Mouse (Mus musculus): ENCODE measurements at regions not wholly inside any gene's neighbourhood (a gene's known extent, or its start where the extent isn't known, plus 50 kb on each side); places are given as distances from the start of the nearest gene placed in this dataset.

GRCm38 (mm10) chr12:14302366-14302930, 150.6 kb upstream of the Fam84a start:
- Histone ChIP-seq H3K4me1 (ENCODE audit: control insufficient read depth, insufficient read depth, low read length) (no peaks in the 10 kb centered on the region), H3K4me3 (ENCODE audit: insufficient read depth, low read depth, low read length) (no peak overlapping the region), H3K27ac (ENCODE audit: insufficient read depth, low read depth, low read length) (no peak overlapping the region)
- TF ChIP-seq POLR2A (IDR thresholded peaks at IDR 0.05; ENCODE audit: insufficient read depth, low read depth, low read length) = no peak
- TF ChIP-seq CTCF (IDR thresholded peaks at IDR 0.05; ENCODE audit: insufficient read depth, low read depth, low read length) = no peak
- WGBS = 97% methylated on average over 2 of the region's 2 CpGs

GRCm38 (mm10) chr12:14301676-14302365, 150.0 kb upstream of the Fam84a start:
- 74% methylated on average over 2 of the region's 2 CpGs for WGBS
- TF ChIP-seq POLR2A (IDR thresholded peaks at IDR 0.05; ENCODE audit: insufficient read depth, low read depth, low read length) (no peak), CTCF (IDR thresholded peaks at IDR 0.05; ENCODE audit: insufficient read depth, low read depth, low read length) (no peak)
- H3K27ac ChIP-seq (ENCODE audit: insufficient read depth, low read depth, low read length) = no peak overlapping the region
- no peaks in the 10 kb centered on the region for H3K4me1 ChIP-seq (ENCODE audit: control insufficient read depth, insufficient read depth, low read length)
- H3K4me3 ChIP-seq (ENCODE audit: insufficient read depth, low read depth, low read length) = no peak overlapping the region

- WGBS = 29% methylated on average over 3 of the region's 3 CpGs
- TF ChIP-seq CTCF (IDR thresholded peaks at IDR 0.05; ENCODE audit: insufficient read depth, low read depth, low read length) = no peak
- no peak for TF ChIP-seq POLR2A (IDR thresholded peaks at IDR 0.05; ENCODE audit: insufficient read depth, low read depth, low read length)
- Histone ChIP-seq H3K27ac (ENCODE audit: insufficient read depth, low read depth, low read length) (no peak overlapping the region), H3K4me3 (ENCODE audit: insufficient read depth, low read depth, low read length) (no peak overlapping the region), H3K4me1 (ENCODE audit: control insufficient read depth, insufficient read depth, low read length) (no peaks in the 10 kb centered on the region)
These were observed 140.2 kb upstream of the Fam84a start for GRCm38 (mm10) chr12:14292083-14292482.

GRCm38 (mm10) chr12:14287657-14288056, 135.8 kb upstream of the Fam84a start:
- 83% methylated on average over 2 of the region's 2 CpGs for WGBS
- TF ChIP-seq POLR2A (IDR thresholded peaks at IDR 0.05; ENCODE audit: insufficient read depth, low read depth, low read length) = no peak
- TF ChIP-seq CTCF (IDR thresholded peaks at IDR 0.05; ENCODE audit: insufficient read depth, low read depth, low read length) = no peak

GRCm38 (mm10) chr12:14286676-14287075, 134.8 kb upstream of the Fam84a start:
- no peaks in the 10 kb centered on the region for H3K4me1 ChIP-seq (ENCODE audit: control insufficient read depth, insufficient read depth, low read length)
- TF ChIP-seq CTCF (IDR thresholded peaks at IDR 0.05; ENCODE audit: insufficient read depth, low read depth, low read length) = no peak
- TF ChIP-seq POLR2A (IDR thresholded peaks at IDR 0.05; ENCODE audit: insufficient read depth, low read depth, low read length) = no peak
- H3K27ac ChIP-seq (ENCODE audit: insufficient read depth, low read depth, low read length) = no peak overlapping the region
- H3K4me3 ChIP-seq (ENCODE audit: insufficient read depth, low read depth, low read length) = no peak overlapping the region
- 95% methylated on average over 1 of the region's 1 CpGs for WGBS

More at GRCm38 (mm10) chr12:14287657-14288056, 135.8 kb upstream of the Fam84a start:
- Histone ChIP-seq H3K4me3 (ENCODE audit: insufficient read depth, low read depth, low read length) (no peak overlapping the region), H3K4me1 (ENCODE audit: control insufficient read depth, insufficient read depth, low read length) (no peaks in the 10 kb centered on the region), H3K27ac (ENCODE audit: insufficient read depth, low read depth, low read length) (no peak overlapping the region)

GRCm38 (mm10) chr12:14285870-14286535, 134.1 kb upstream of the Fam84a start:
- no peak for TF ChIP-seq POLR2A (IDR thresholded peaks at IDR 0.05; ENCODE audit: insufficient read depth, low read depth, low read length)
- no peak for TF ChIP-seq CTCF (IDR thresholded peaks at IDR 0.05; ENCODE audit: insufficient read depth, low read depth, low read length)
- H3K27ac ChIP-seq (ENCODE audit: insufficient read depth, low read depth, low read length) = no peak overlapping the region
- 96% methylated on average over 2 of the region's 2 CpGs for WGBS
- no peak overlapping the region for H3K4me3 ChIP-seq (ENCODE audit: insufficient read depth, low read depth, low read length)
- no peaks in the 10 kb centered on the region for H3K4me1 ChIP-seq (ENCODE audit: control insufficient read depth, insufficient read depth, low read length)

- 30% methylated on average over 4 of the region's 4 CpGs for WGBS
- Histone ChIP-seq H3K27ac (ENCODE audit: insufficient read depth, low read depth, low read length) (peak overlapping the region; percentile 21; the same call in 1 of the 2 replicates), H3K4me1 (ENCODE audit: control insufficient read depth, insufficient read depth, low read length) (no peaks in the 10 kb centered on the region), H3K4me3 (ENCODE audit: insufficient read depth, low read depth, low read length) (no peak overlapping the region)
- no peak for TF ChIP-seq CTCF (IDR thresholded peaks at IDR 0.05; ENCODE audit: insufficient read depth, low read depth, low read length)
- TF ChIP-seq POLR2A (IDR thresholded peaks at IDR 0.05; ENCODE audit: insufficient read depth, low read depth, low read length) = no peak
These were observed 131.3 kb upstream of the Fam84a start for GRCm38 (mm10) chr12:14283106-14283692.

GRCm38 (mm10) chr12:14275265-14275664, 123.4 kb upstream of the Fam84a start:
- Histone ChIP-seq H3K4me1 (ENCODE audit: control insufficient read depth, insufficient read depth, low read length) (no peaks in the 10 kb centered on the region), H3K4me3 (ENCODE audit: insufficient read depth, low read depth, low read length) (no peak overlapping the region), H3K27ac (ENCODE audit: insufficient read depth, low read depth, low read length) (no peak overlapping the region)
- TF ChIP-seq CTCF (IDR thresholded peaks at IDR 0.05; ENCODE audit: insufficient read depth, low read depth, low read length) = no peak
- no peak for TF ChIP-seq POLR2A (IDR thresholded peaks at IDR 0.05; ENCODE audit: insufficient read depth, low read depth, low read length)

- 86% methylated on average over 5 of the region's 5 CpGs for WGBS
These were observed 122.9 kb upstream of the Fam84a start for GRCm38 (mm10) chr12:14274796-14275195.

More at GRCm38 (mm10) chr12:14274796-14275195, 122.9 kb upstream of the Fam84a start:
- Histone ChIP-seq H3K27ac (ENCODE audit: insufficient read depth, low read depth, low read length) (no peak overlapping the region), H3K4me1 (ENCODE audit: control insufficient read depth, insufficient read depth, low read length) (no peaks in the 10 kb centered on the region), H3K4me3 (ENCODE audit: insufficient read depth, low read depth, low read length) (no peak overlapping the region)
- TF ChIP-seq POLR2A (IDR thresholded peaks at IDR 0.05; ENCODE audit: insufficient read depth, low read depth, low read length) (no peak), CTCF (IDR thresholded peaks at IDR 0.05; ENCODE audit: insufficient read depth, low read depth, low read length) (no peak)

Measured in olfactory bulb, adult 2 months (tissue).